Mouse (Mus musculus): ENCODE results near the gene Cyp2c65.
"Not testable (repeated sequence)": the region's sequence is repeated elsewhere in the genome, so short reads cannot be mapped to it uniquely, and the experiment has no call there.

The Cyp2c65 gene

GRCm38 (mm10) chr19:39060719-39061118 is at the start of gene Cyp2c65:
TSS of gene Cyp2c65 (plus strand) at chr19:39061015.
- no peak for DNase-seq (ENCODE audit: low spot score in 2 of 2)

GRCm38 (mm10) chr19:39057928-39058327 is 2.9 kb upstream of the Cyp2c65 start:
- no peak for DNase-seq (ENCODE audit: low spot score in 2 of 2)

GRCm38 (mm10) chr19:39098779-39099178 is 38.0 kb downstream of the Cyp2c65 start:
- not testable (repeated sequence) for DNase-seq (ENCODE audit: low spot score in 2 of 2)

- no peak for DNase-seq (ENCODE audit: low spot score in 2 of 2)
Observed at GRCm38 (mm10) chr19:39113644-39114043, 52.8 kb downstream of the Cyp2c65 start, which contains the start of gene Cyp2c66. TSS of gene Cyp2c66 (plus strand) at chr19:39113898.

All from right cerebral cortex, postnatal 36 days (tissue).